ENCODE assay signal across 8 mouse cellular contexts in the genomic region with DNA sequence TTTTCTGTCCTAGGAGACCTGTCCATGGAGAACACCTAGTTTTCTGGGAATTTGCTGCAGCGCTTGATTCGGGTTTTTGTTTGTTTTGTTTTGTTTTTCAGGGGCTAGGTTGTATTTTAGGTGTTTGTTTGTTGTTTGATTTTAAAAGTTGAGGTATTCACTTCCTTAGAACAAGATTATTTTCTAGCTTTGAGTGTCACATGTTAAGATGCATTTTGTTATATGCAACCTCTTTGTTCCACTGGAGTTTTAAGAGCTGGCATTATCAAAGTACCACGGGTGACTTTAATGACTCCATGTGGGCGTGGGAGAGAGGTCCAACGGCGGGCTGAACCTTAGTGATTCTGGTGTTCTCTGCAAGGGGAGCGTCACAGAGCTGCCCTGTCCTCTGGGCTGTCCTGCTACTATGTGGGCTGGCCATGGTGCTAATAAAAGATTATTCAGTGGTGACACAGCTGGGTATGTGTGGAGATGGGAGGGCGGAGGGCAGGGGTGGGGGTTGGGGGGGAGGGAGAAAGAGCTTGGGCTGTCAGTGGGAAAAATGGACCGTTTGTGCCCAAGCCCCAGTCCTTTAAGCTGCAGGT. TPM values are rescaled to one million over a fixed set of nuclear protein-coding genes. Genes with fewer than 3 reads are reported as not detected.
A peak's percentile ranks its signal among the peaks of the same experiment; 100 is the strongest.
DNase-seq lines count a peak whose midpoint lies in the region; ATAC-seq and TF ChIP-seq lines count a peak whose summit lies in the region.

No protein-coding gene starts in this region.

- no peak for ATAC-seq in embryonic facial prominence, embryonic 12.5 days (ENCODE audit: insufficient number of reproducible peaks, insufficient read depth, low FRiP score, low TSS enrichment)
- ATAC-seq in heart, postnatal 0 days (ENCODE audit: insufficient read depth, low read depth), result no peak
- 0 out of 2 replicates have a peak, but pooled peaks have one; percentile 21 for ATAC-seq in limb, embryonic 14.5 days (ENCODE audit: low FRiP score, low read depth)

- H3K27ac ChIP-seq in liver, adult 2 months (replicated peaks; ENCODE audit: insufficient read depth, low read depth, low read length), result no peak overlapping the region; the same call in 1 of the 2 replicates
- no peak overlapping the region for H3K27ac ChIP-seq in embryonic facial prominence, embryonic 12.5 days
- H3K27ac ChIP-seq in heart, postnatal 0 days (ENCODE audit: low read depth), result no peak overlapping the region
- H3K27ac ChIP-seq in limb, embryonic 14.5 days (replicated peaks; ENCODE audit: low read depth, low read length), result no peak overlapping the region

- no peaks in the 10 kb centered on the region for H3K79me2 ChIP-seq in liver, adult 2 months (ENCODE audit: control insufficient read depth, insufficient read depth, low read length)

- no peaks in the 10 kb centered on the region for H3K9me3 ChIP-seq in embryonic facial prominence, embryonic 12.5 days
- H3K9me3 ChIP-seq in heart, postnatal 0 days (replicated peaks; ENCODE audit: control insufficient read depth, low read length), result no peaks in the 10 kb centered on the region
- no peaks in the 10 kb centered on the region for H3K9me3 ChIP-seq in limb, embryonic 14.5 days (ENCODE audit: control insufficient read depth, low read length)

- TF ChIP-seq EP300 in heart, postnatal 0 days (IDR thresholded peaks at IDR 0.05; ENCODE audit: low read depth), result no peak

- no peak for TF ChIP-seq CTCF in liver, adult 2 months (IDR thresholded peaks at IDR 0.05; ENCODE audit: low read depth, low read length)
- no peak for TF ChIP-seq CTCF in heart, postnatal 0 days (IDR thresholded peaks at IDR 0.05; ENCODE audit: low read depth)

- H3K9ac ChIP-seq in liver, adult 2 months (ENCODE audit: low read depth, low read length), result peak overlapping the region; percentile 43; the same call in 1 of the 2 replicates
- no peak overlapping the region for H3K9ac ChIP-seq in embryonic facial prominence, embryonic 12.5 days
- H3K9ac ChIP-seq in heart, postnatal 0 days (replicated peaks; ENCODE audit: low read depth, low read length), result no peak overlapping the region; the same call in 1 of the 2 replicates
- H3K9ac ChIP-seq in limb, embryonic 14.5 days (ENCODE audit: low read depth, low read length, severe bottlenecking), result no peak overlapping the region

- peak overlapping the region; percentile 86 for H3K4me2 ChIP-seq in embryonic facial prominence, embryonic 12.5 days (replicated peaks)
- peak overlapping the region; percentile 93 for H3K4me2 ChIP-seq in heart, postnatal 0 days (ENCODE audit: low read depth, low read length)
- peak overlapping the region; percentile 83 for H3K4me2 ChIP-seq in limb, embryonic 14.5 days (replicated peaks; ENCODE audit: low read depth, low read length, severe bottlenecking)

- peaks cover 4% of the 10 kb centered on the region; the same call in 1 of the 2 replicates for H3K27me3 ChIP-seq in liver, adult 2 months (ENCODE audit: control insufficient read depth, insufficient read depth, low read length)
- peaks cover 10% of the 10 kb centered on the region; the same call in 1 of the 2 replicates for H3K27me3 ChIP-seq in embryonic facial prominence, embryonic 12.5 days
- H3K27me3 ChIP-seq in heart, postnatal 0 days (ENCODE audit: control insufficient read depth, insufficient read depth, low read length), result peaks cover 7% of the 10 kb centered on the region; the same call in 1 of the 2 replicates
- peaks cover 10% of the 10 kb centered on the region; the same call in 1 of the 2 replicates for H3K27me3 ChIP-seq in limb, embryonic 14.5 days (ENCODE audit: control insufficient read depth, insufficient read depth, low read length)

- TF ChIP-seq POLR2A in liver, adult 2 months (IDR thresholded peaks at IDR 0.05; ENCODE audit: extremely low read depth, insufficient read depth, low read length), result no peak
- TF ChIP-seq POLR2A in limb, embryonic 14.5 days (IDR thresholded peaks at IDR 0.05; ENCODE audit: borderline replicate concordance, extremely low read depth, insufficient read depth, insufficient read length), result no peak

- no peaks in the 10 kb centered on the region for H3K36me3 ChIP-seq in liver, adult 2 months (ENCODE audit: control insufficient read depth, insufficient read depth, low read length)
- no peaks in the 10 kb centered on the region for H3K36me3 ChIP-seq in embryonic facial prominence, embryonic 12.5 days
- no peaks in the 10 kb centered on the region for H3K36me3 ChIP-seq in heart, postnatal 0 days (replicated peaks; ENCODE audit: control insufficient read depth, insufficient read depth, low read length)
- H3K36me3 ChIP-seq in limb, embryonic 14.5 days (ENCODE audit: control insufficient read depth, insufficient read depth, low read length), result no peaks in the 10 kb centered on the region

- DNase-seq in liver, adult 2 months (ENCODE audit: extremely low read depth, low read depth, low spot score), result no peak
- no peak for DNase-seq in liver
- DNase-seq in heart, postnatal 0 days (ENCODE audit: low spot score), result no peak
- no peak for DNase-seq in limb, embryonic 14.5 days (ENCODE audit: low spot score)
- peak; percentile 44 for DNase-seq in retina, postnatal 1 day
- DNase-seq in frontal cortex, postnatal 14 days (ENCODE audit: low spot score in 2 of 2), result no peak
- DNase-seq in adrenal gland, adult (ENCODE audit: inconsistent age in 2 of 2, low spot score in 1 of 2), result no peak

- 14% methylated on average over 9 of the region's 9 CpGs for WGBS in liver, adult 2 months
- 11% methylated on average over 9 of the region's 9 CpGs for WGBS in embryonic facial prominence, embryonic 12.5 days
- 17% methylated on average over 9 of the region's 9 CpGs for WGBS in heart, postnatal 0 days
- 13% methylated on average over 9 of the region's 9 CpGs for WGBS in limb, embryonic 14.5 days

- peak overlapping the region; percentile 76; the same call in 1 of the 2 replicates for H3K4me3 ChIP-seq in liver, adult 2 months (ENCODE audit: insufficient read depth, low read depth, low read length)
- peak overlapping the region; percentile 57 for H3K4me3 ChIP-seq in embryonic facial prominence, embryonic 12.5 days
- H3K4me3 ChIP-seq in heart, postnatal 0 days (ENCODE audit: low read depth, low read length), result peak overlapping the region; percentile 63
- H3K4me3 ChIP-seq in limb, embryonic 14.5 days (replicated peaks; ENCODE audit: low read length), result no peak overlapping the region; the same call in 1 of the 2 replicates

- H3K4me1 ChIP-seq in liver, adult 2 months (ENCODE audit: control insufficient read depth, insufficient read depth, low read length), result no peaks in the 10 kb centered on the region
- H3K4me1 ChIP-seq in embryonic facial prominence, embryonic 12.5 days, result no peaks in the 10 kb centered on the region
- 0 out of 2 replicates have a peak, but pooled peaks cover 3% of the 10 kb centered on the region for H3K4me1 ChIP-seq in heart, postnatal 0 days (ENCODE audit: control insufficient read depth, insufficient read depth)
- H3K4me1 ChIP-seq in limb, embryonic 14.5 days (ENCODE audit: control insufficient read depth, insufficient read depth, low read length), result no peaks in the 10 kb centered on the region

RNA-seq across cellular contexts. Expression of a gene that starts 1.0 kb away (rescaled TPM):
- 1.6 and 1.8 TPM in 2 replicates for total RNA-seq in liver, adult 2 months (2014; rRNA removed)
- 0.29 and 0.41 TPM in 2 replicates for polyA plus RNA-seq in liver, adult 2 months (2012; rRNA removed)
- 3.3 and 4.6 TPM in 2 replicates for polyA plus RNA-seq in embryonic facial prominence, embryonic 12.5 days (2016; fragmentation: Nextera tagmentation; extraction: Ambion mirVana)
- total RNA-seq in heart, postnatal 0 days (2014; rRNA removed; ENCODE audit: low replicate concordance), result 0.93 TPM in 1 of 2 replicates, not detected in the other
- polyA plus RNA-seq in heart, postnatal 0 days (2015; fragmentation: Nextera tagmentation; extraction: Ambion mirVana), result 0.48 and 0.59 TPM in 2 replicates
- 1.9 and 2.5 TPM in 2 replicates for polyA plus RNA-seq in limb, embryonic 14.5 days (2012; rRNA removed)
- 3.6 and 3.8 TPM in 2 replicates for polyA plus RNA-seq in limb, embryonic 14.5 days (2014; fragmentation: Nextera tagmentation; extraction: Ambion mirVana)
